Mouse (Mus musculus) lung, postnatal 14 days (tissue): Measurements from ENCODE around the gene Xlr4c.
"Not testable (repeated sequence)": the region's sequence is repeated elsewhere in the genome, so short reads cannot be mapped to it uniquely, and the experiment has no call there.

ENCODE experiments used
- DNase-seq: peaks from one replicate; pipeline ENCODE4 v3.0.0; 2021

Xlr4c gene

DNA sequence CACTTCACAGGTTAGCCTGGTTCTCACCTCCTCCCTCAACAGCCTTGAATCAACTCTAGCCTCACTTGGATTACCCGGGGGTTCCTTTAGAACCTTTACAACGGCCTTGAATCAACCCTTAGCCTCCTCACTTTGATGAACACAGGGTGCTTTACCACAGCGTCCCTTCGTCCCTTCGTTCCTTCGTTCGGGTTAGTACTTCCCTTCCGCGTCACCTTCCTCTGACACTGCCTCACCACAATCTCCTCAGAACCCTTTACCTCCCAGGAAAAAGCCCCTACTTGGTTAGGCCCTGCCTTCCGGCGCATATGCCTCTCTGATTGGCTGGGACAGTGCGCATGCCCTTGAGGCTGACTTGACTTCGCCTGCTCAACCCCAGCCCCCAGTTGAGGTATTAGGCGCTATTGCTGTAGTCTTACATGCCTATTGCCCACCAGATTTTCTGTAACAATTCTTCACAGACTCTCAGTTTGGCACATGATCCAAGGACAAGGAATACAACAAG, at the start of gene Xlr4c:
Gene Xlr4c (minus strand): TSS at position 310 of the 505 bp plus-strand sequence.
- not testable (repeated sequence) for DNase-seq

DNA sequence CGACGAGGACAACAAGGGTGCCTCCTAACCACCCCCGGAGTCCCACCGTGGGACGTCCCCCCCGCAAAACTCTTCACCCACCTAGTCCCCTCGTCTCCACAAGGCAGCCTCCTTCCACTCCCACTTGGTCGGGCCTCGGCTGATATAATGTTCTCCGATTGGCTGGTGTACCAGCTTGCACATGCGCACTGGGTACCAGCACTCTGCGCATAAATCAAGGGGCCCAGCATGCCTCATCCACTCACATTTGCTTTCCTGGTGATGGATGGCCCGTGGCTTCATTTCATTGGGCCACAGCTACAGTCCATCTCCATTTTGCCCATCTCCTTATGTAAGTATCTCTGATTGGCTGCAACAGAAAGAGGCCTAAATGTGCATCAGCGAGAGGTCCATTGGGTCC, 22.3 kb upstream of the Xlr4c start, which contains the start of gene Xlr3c:
Gene Xlr3c (minus strand): TSS at position 121 of the 400 bp plus-strand sequence.
- DNase-seq, result not testable (repeated sequence)

DNA sequence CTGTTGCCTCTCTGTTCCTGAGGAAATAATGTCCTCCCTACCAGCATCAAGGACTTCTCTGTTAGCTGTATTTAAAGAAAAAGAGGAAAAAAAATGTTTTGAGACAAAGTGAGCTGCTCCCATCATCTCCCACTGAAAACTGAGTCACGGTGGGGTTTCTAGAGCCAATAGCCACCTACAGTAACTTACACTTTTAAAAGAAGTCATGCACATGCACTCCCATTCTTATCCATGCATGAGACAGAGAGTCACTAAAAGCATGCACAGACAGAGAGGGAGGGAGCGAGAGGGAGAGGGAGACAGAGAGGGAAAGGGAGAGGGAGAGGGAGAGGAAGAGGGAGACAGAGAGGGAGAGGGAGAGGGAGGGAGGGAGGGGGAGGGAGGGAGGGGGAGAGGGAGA, 19.5 kb upstream of the Xlr4c start:
- not testable (repeated sequence) for DNase-seq

DNA sequence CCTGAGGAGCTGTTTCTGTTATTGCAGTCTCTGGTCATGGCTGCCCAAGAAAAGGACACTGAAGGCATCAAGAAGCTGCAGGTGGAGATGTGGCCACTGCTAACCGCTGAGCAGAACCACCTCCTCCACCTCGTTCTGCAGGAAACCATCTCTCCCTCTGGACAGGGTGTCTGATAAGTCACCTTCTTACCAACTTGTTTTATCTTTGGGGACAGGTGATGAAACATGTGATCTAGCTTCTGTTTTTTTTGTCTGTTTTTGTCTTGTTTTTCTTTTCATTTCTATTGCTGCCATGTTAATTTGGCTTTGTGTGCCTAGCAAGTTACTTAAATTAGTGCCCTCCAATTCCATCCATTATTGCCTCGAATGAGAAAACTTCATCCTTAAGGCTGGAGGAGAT, 13.6 kb downstream of the Xlr4c start:
- no peak for DNase-seq

DNA sequence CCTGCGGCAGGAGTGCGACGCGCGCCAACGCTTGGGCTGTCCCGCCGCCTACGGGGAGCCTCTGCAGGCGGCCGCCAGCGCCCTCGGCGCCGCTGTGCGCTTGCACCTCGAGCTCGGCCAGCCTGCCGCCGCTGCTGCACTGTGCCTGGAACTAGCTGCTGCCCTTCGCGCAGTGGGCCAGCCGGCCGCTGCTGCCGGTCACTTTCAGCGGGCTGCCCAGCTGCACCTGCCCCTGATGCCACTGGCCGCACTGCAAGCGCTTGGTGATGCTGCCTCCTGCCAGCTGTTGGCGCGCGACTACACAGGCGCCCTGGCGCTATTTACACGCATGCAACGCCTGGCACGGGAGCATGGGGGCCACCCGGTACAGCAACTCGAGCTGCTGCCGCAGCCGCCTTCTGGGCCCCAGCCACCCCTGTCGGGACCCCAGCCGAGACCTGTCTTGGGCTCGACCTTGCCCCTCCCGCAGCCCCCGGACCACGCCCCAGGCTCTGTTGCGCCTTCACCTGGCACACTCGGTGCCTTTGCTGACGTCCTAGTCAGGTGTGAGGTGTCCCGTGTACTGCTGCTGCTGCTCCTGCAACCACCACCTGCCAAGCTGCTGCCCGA, 14.2 kb downstream of the Xlr4c start:
- peak; percentile 47 for DNase-seq

DNA sequence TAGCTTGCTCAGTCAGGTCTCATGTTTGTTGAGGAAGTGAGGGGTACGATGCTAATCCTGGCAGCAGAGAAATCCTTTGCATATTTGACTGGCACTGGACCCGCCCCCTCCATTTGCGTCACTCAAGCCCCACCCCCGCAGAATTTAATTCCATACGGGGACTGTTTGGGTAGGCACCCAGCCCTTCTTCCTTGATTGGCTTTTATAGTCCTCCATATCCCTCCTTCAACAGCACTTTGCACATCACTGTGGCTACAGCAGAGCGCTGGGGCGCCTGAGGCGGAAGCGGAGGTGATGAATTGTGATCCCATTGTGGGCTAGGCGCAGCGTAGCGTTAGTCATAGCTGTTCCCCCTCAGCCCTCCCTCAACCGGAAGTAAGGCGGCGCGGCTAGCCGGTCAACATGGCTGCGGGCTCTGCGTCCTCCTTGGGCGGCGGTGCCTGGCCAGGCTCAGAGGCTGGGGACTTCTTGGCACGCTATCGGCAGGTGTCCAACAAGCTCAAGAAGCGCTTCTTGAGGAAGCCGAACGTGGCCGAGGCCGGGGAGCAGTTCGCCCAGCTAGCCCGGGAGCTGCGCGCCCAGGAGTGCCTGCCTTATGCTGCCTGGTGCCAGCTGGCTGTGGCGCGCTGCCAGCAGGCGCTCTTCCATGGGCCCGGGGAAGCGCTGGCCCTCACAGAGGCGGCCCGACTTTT, 14.9 kb downstream of the Xlr4c start, which contains the start of gene F8a:
Gene F8a (plus strand): TSS at position 378 of the 692 bp plus-strand sequence.
- DNase-seq, result peak; percentile 77

DNA sequence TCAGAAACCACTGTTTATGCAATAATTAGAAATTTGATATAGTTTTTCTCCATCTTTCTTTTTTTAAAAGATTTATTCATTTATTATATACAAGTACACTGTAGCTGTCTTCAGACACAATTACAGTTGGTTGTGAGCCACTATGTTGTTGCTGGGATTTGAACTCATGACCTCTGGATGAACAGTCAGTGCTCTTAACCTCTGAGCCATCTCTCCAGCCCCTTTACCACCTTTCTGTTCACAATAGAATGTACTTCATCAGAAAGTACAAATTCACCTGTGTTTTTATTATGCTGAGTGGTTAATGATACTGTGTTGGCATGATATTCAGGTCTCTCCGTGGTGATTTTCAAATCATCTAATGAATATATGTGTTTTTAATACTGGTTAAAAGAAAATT, 17.6 kb downstream of the Xlr4c start:
- no peak for DNase-seq

DNA sequence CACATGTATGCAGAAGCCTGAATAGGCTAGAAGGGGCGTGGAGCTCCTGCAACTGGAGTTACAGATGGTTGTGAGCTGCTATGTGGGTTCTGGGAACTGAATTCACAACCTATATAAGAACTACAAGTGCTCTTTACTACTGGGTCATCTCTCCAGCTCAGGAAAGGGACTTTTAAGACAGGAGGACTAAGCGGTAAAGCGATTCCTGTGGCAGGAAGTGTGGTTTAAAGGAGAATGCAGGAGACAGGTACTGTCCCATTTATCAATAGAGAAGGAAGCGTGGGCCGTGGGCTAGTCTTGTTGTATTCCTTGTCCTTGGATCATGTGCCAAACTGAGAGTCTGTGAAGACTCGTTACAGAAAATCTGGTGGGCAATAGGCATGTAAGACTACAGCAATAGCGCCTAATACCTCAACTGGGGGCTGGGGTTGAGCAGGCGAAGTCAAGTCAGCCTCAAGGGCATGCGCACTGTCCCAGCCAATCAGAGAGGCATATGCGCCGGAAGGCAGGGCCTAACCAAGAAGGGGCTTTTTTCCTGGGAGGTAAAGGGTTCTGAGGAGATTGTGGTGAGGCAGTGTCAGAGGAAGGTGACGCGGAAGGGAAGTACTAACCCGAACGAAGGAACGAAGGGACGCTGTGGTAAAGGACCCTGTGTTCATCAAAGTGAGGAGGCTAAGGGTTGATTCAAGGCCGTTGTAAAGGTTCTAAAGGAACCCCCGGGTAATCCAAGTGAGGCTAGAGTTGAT, 28.9 kb downstream of the Xlr4c start, which contains the start of gene Xlr4b:
Gene Xlr4b (plus strand): TSS at position 515 of the 746 bp plus-strand sequence.
- not testable (repeated sequence) for DNase-seq

DNA sequence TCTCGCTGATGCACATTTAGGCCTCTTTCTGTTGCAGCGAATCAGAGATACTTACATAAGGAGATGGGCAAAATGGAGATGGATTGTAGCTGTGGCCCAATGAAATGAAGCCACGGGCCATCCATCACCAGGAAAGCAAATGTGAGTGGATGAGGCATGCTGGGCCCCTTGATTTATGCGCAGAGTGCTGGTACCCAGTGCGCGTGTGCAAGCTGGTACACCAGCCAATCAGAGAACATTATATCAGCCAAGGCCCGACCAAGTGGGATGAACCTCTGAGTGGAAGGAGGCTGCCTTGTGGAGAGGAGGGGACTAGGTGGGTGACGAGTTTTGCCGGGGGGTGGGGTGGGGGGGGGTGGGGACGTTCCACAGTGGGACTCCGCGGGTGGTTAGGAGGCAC, 51.0 kb downstream of the Xlr4c start, which contains the start of gene Xlr3b:
Gene Xlr3b (plus strand): TSS at position 274 of the 400 bp plus-strand sequence.
- DNase-seq, result peak; percentile 7
